Comparison of ENCODE assay signal across 8 mouse cellular contexts in genomic region chr11:116654255-116654821, GRCm38 (mm10). TPM values are rescaled to one million over a fixed set of nuclear protein-coding genes. Genes with fewer than 3 reads are reported as not detected.
DNase-seq lines count a peak whose midpoint lies in the region; ATAC-seq and TF ChIP-seq lines count a peak whose summit lies in the region.

Gene Cygb (minus strand): TSS chr11:116654313.

- WGBS in lung, adult 2 months = 8% methylated on average over 28 of the region's 28 CpGs
- 5% methylated on average over 27 of the region's 28 CpGs for WGBS in hindbrain, embryonic 15.5 days
- 4% methylated on average over 28 of the region's 28 CpGs for WGBS in liver, embryonic 13.5 days (ENCODE audit: insufficient replicate concordance)
- 7% methylated on average over 28 of the region's 28 CpGs for WGBS in small intestine, adult 2 months

- peak within 1 kb of the TSS; percentile 58 for H3K4me3 ChIP-seq in lung, adult 2 months (replicated peaks; ENCODE audit: extremely low read depth, low read depth, low read length)
- H3K4me3 ChIP-seq in gastrocnemius, adult 2 months = peak within 1 kb of the TSS; percentile 83
- H3K4me3 ChIP-seq in hindbrain, embryonic 15.5 days = peak within 1 kb of the TSS; percentile 79
- H3K4me3 ChIP-seq in liver, embryonic 13.5 days (replicated peaks) = peak within 1 kb of the TSS; percentile 47
- peak within 1 kb of the TSS; percentile 58 for H3K4me3 ChIP-seq in small intestine, adult 2 months (ENCODE audit: low read depth, low read length)

- H3K4me2 ChIP-seq in hindbrain, embryonic 15.5 days = peak within 1 kb of the TSS; percentile 98
- H3K4me2 ChIP-seq in liver, embryonic 13.5 days = peak within 1 kb of the TSS; percentile 64

- H3K36me3 ChIP-seq in hindbrain, embryonic 15.5 days = no peaks in the 10 kb centered on the region
- H3K36me3 ChIP-seq in liver, embryonic 13.5 days = no peaks in the 10 kb centered on the region
- no peaks in the 10 kb centered on the region for H3K36me3 ChIP-seq in small intestine, adult 2 months (ENCODE audit: control insufficient read depth, insufficient read depth, low read length)

- ATAC-seq in hindbrain, embryonic 15.5 days (ENCODE audit: low FRiP score, low read depth) = 0 out of 2 replicates have a peak, but pooled peaks have one; percentile 17
- ATAC-seq in liver, embryonic 13.5 days (ENCODE audit: low read depth) = no peak

- DNase-seq in lung, adult 2 months = no peak
- DNase-seq in lung, adult 18-20 months = no peak
- peak; percentile 28 for DNase-seq in brain, embryonic 14.5 days (ENCODE audit: low read depth)
- peak; percentile 66 for DNase-seq in gastrocnemius, adult 2 months
- no peak for DNase-seq in liver, embryonic 13.5 days
- DNase-seq in ovary, postnatal 14 days (ENCODE audit: low spot score) = no peak

- TF ChIP-seq CTCF in lung, adult 2 months (IDR thresholded peaks at IDR 0.05; ENCODE audit: insufficient read depth, low read length) = no peak
- TF ChIP-seq CTCF in brain, embryonic 14.5 days (IDR thresholded peaks at IDR 0.05; ENCODE audit: borderline replicate concordance, extremely low read depth, insufficient read depth, insufficient read length) = no peak
- no peak for TF ChIP-seq CTCF in gastrocnemius, adult 2 months (IDR thresholded peaks at IDR 0.05)
- TF ChIP-seq CTCF in small intestine, adult 2 months (IDR thresholded peaks at IDR 0.05; ENCODE audit: extremely low read depth, insufficient read length, insufficient replicate concordance, low read depth, low read length) = no peak

- TF ChIP-seq POLR2A in lung, adult 2 months (IDR thresholded peaks at IDR 0.05; ENCODE audit: borderline replicate concordance, extremely low read depth, low read depth, low read length) = no peak
- no peak for TF ChIP-seq POLR2A in brain, embryonic 14.5 days (IDR thresholded peaks at IDR 0.05; ENCODE audit: borderline replicate concordance, extremely low read depth, insufficient read depth, insufficient read length, poor library complexity, severe bottlenecking)
- TF ChIP-seq POLR2A in small intestine, adult 2 months (IDR thresholded peaks at IDR 0.05; ENCODE audit: low read depth, low read length) = no peak

- no peaks in the 10 kb centered on the region for H3K9me3 ChIP-seq in hindbrain, embryonic 15.5 days
- H3K9me3 ChIP-seq in liver, embryonic 13.5 days (replicated peaks) = no peaks in the 10 kb centered on the region

- H3K9ac ChIP-seq in hindbrain, embryonic 15.5 days = peak within 1 kb of the TSS; percentile 93
- no peak within 1 kb of the TSS for H3K9ac ChIP-seq in liver, embryonic 13.5 days

- H3K4me1 ChIP-seq in lung, adult 2 months (ENCODE audit: control insufficient read depth, insufficient read depth, low read length) = peaks cover 16% of the 10 kb centered on the region; the same call in 1 of the 2 replicates
- H3K4me1 ChIP-seq in hindbrain, embryonic 15.5 days (replicated peaks) = peaks cover 59% of the 10 kb centered on the region
- H3K4me1 ChIP-seq in liver, embryonic 13.5 days (replicated peaks) = peaks cover 37% of the 10 kb centered on the region
- H3K4me1 ChIP-seq in small intestine, adult 2 months (ENCODE audit: control insufficient read depth, insufficient read depth, insufficient read length, low read length) = peaks cover 12% of the 10 kb centered on the region

- peak within 1 kb of the TSS; percentile 85 for H3K27ac ChIP-seq in gastrocnemius, adult 2 months
- peak within 1 kb of the TSS; percentile 57; the same call in 1 of the 2 replicates for H3K27ac ChIP-seq in hindbrain, embryonic 15.5 days (replicated peaks)
- H3K27ac ChIP-seq in liver, embryonic 13.5 days = no peak within 1 kb of the TSS
- peak within 1 kb of the TSS; percentile 0 for H3K27ac ChIP-seq in small intestine, adult 2 months (ENCODE audit: insufficient read depth, low read depth, low read length)

- 0 out of 2 replicates have a peak, but pooled peaks cover 3% of the 10 kb centered on the region for H3K27me3 ChIP-seq in hindbrain, embryonic 15.5 days
- H3K27me3 ChIP-seq in liver, embryonic 13.5 days = peaks cover 64% of the 10 kb centered on the region
- H3K27me3 ChIP-seq in small intestine, adult 2 months (ENCODE audit: control insufficient read depth, insufficient read depth, low read length) = peaks cover 21% of the 10 kb centered on the region

- intact Hi-C loops in gastrocnemius, adult 2 months (cut with DNase I) = no loop called here

RNA-seq across cellular contexts. Expression of gene Cygb, which starts in this region (rescaled TPM):
- 33.6 and 41.2 TPM in 2 replicates for polyA plus RNA-seq in lung, adult 2 months (2012; rRNA removed)
- polyA plus RNA-seq in brain, embryonic 14.5 days (2012; rRNA removed) = 18.3 TPM in 2 replicates
- total RNA-seq in gastrocnemius, adult 2 months (2021) = 10 to 100 TPM in 1 of 2 experiments, 1 to 10 TPM in 1; 9.6 to 14.7 TPM
- 25.7 and 29.1 TPM in 2 replicates for polyA plus RNA-seq in hindbrain, embryonic 15.5 days (2015; fragmentation: Nextera tagmentation; extraction: Ambion mirVana)
- polyA plus RNA-seq in liver, embryonic 13.5 days (2015; fragmentation: Nextera tagmentation; extraction: Ambion mirVana) = 0.60 and 0.70 TPM in 2 replicates
- 14.2 and 23.7 TPM in 2 replicates for polyA plus RNA-seq in small intestine, adult 2 months (2012; rRNA removed)

Comparison
In these comparisons a context has a peak if more than half of its experiments do, and no peak if none do; other contexts are left out.
1. DNase-seq: peak in brain, embryonic 14.5 days (single experiment) and gastrocnemius, adult 2 months (single experiment); none in lung, adult 2 months (single experiment), lung, adult 18-20 months (0 of 2), liver, embryonic 13.5 days (single experiment) and ovary, postnatal 14 days (single experiment).
2. Peak in every context shown above with its lines, with median percentiles within 50 percentile points of each other: H3K4me3 ChIP-seq.